Mouse (Mus musculus) limb, embryonic 13.5 days (tissue): ENCODE data around the gene Vmn1r158. TPM values are rescaled to one million over a fixed set of nuclear protein-coding genes. Genes with fewer than 3 reads are reported as not detected.
"Not testable (repeated sequence)": the region's sequence is repeated elsewhere in the genome, so short reads cannot be mapped to it uniquely, and the experiment has no call there.

Source experiments
- ATAC-seq: fragments of 200-750 bp; cut with Nextera tagmentation; 2 replicates; pipeline ENCODE4 v1.8.0; 2017; ENCODE audit warnings: low read depth, moderate number of reproducible peaks, moderate TSS enrichment; ENCODE audit not compliant: low FRiP score
- H3K27ac ChIP-seq: fragments of 300-500 bp; sonication (generic); 2 replicates; pipeline ENCODE4 v1.5.1; 2015; ENCODE audit warnings: inconsistent platforms, mild to moderate bottlenecking, moderate library complexity
- H3K27me3 ChIP-seq: fragments of 300-500 bp; sonication (generic); 2 replicates; pipeline ENCODE4 v1.6.1; 2015; ENCODE audit warnings: mild to moderate bottlenecking, inconsistent platforms
- H3K36me3 ChIP-seq: fragments of 300-500 bp; sonication (generic); 2 replicates; pipeline ENCODE4 v1.6.1; 2015; ENCODE audit warnings: inconsistent platforms, mild to moderate bottlenecking, moderate library complexity
- H3K4me1 ChIP-seq: fragments of 300-500 bp; sonication (generic); 2 replicates; pipeline ENCODE4 v1.6.1; 2015; ENCODE audit warnings: inconsistent platforms
- H3K4me2 ChIP-seq: fragments of 300-500 bp; sonication (generic); replicated peaks from 2 replicates; pipeline ENCODE4 v1.6.1; 2015; ENCODE audit warnings: inconsistent platforms, mild to moderate bottlenecking, moderate library complexity
- H3K4me3 ChIP-seq: fragments of 300-500 bp; sonication (generic); 2 replicates; pipeline ENCODE4 v1.5.1; 2015; ENCODE audit warnings: moderate library complexity, mild to moderate bottlenecking, inconsistent platforms
- H3K9ac ChIP-seq: fragments of 300-500 bp; sonication (generic); 2 replicates; pipeline ENCODE4 v1.6.1; 2015; ENCODE audit warnings: mild to moderate bottlenecking, inconsistent platforms
- H3K9me3 ChIP-seq: fragments of 300-500 bp; sonication (generic); 2 replicates; pipeline ENCODE4 v1.6.1; 2016; ENCODE audit warnings: inconsistent platforms
- WGBS: fragments of 180-500 bp; shearing (Covaris S2); methylation state at CpG from one replicate; pipeline ENCODE4 v1.1.7; 2015; 5-methylcytosine and 5-hydroxymethylcytosine counted together
- polyA plus RNA-seq: library from polyadenylated mRNA; unstranded; fragments of >200 nt; fragmentation: Nextera tagmentation; extraction: Ambion mirVana; gene quantifications from 2 replicates; pipeline ENCODE4 v1.2.1, GENCODE M21; 2015

The Vmn1r158 gene
- not detected in 2 replicates for polyA plus RNA-seq

DNA sequence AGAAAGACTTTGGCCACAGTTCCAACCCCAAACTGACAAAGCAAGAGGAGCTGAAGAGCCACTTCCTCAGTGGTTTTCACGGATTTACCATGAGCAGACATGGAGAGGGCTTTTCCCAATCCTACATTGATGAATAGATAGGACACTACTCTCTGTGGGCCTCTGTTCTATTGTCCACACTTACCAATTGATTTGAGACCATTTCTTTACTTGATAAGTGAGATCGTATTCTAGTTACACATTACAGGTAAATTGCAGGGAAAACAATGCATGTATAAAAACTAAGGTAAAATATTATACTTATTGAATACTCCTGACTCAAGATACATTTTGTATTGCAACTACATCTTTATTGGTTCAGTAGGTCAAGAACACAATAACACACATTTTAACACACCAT lies at the start of gene Vmn1r158:
Gene Vmn1r158 (minus strand): TSS at position 101 of the 400 bp plus-strand sequence.
- not testable (repeated sequence) for H3K27ac ChIP-seq, H3K4me2 ChIP-seq, H3K4me1 ChIP-seq, H3K27me3 ChIP-seq, ATAC-seq, H3K36me3 ChIP-seq, H3K9ac ChIP-seq, H3K4me3 ChIP-seq
- WGBS = 55% methylated on average over 2 of the region's 2 CpGs
- peaks cover 20% of the 10 kb centered on the region for H3K9me3 ChIP-seq

DNA sequence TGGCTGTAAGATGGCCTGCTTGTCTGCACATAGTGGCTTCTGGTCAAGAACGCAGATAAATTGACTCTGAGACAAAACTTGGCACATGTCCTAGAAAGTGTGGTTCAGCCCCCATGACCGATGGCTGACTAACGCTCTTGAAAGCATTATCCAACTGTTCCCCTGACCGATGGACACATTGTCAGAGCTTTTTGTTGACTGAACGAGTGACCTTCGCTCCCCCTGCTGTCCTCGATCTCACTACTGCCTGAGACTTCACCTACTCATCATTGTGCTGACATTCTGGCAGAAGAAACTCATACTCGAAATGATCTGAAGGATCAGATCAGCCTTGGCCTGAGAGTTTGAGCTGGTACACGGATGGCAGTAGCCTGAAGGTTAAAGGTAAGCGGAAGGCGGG lies 14.6 kb downstream of the Vmn1r158 start:
- not testable (repeated sequence) for H3K27me3 ChIP-seq, H3K9ac ChIP-seq, H3K27ac ChIP-seq, H3K9me3 ChIP-seq, H3K4me2 ChIP-seq, ATAC-seq, H3K36me3 ChIP-seq, H3K4me1 ChIP-seq, H3K4me3 ChIP-seq
- 86% methylated on average over 7 of the region's 11 CpGs for WGBS

DNA sequence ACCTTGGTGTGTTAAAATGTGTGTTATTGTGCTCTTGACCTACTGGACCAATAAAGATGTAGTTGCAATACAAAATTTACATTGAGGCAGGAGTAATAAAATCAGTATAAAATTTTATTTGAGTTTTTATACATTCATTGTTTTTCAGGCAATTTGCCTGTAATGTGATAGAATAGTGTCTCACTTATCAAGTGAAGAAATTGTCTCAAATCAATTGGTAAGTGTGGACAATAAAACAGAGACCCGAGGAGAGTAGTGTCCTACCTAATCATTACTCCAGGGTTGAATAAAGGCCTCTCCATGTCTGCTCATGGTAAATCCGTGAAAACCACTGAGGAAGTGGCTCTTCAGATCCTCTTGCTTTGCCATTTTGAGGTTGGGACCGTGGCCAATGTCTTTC lies 29.2 kb downstream of the Vmn1r158 start, which contains the start of gene Vmn1r157:
Gene Vmn1r157 (plus strand): TSS at position 301 of the 400 bp plus-strand sequence.
- not testable (repeated sequence) for H3K4me1 ChIP-seq, H3K4me3 ChIP-seq, H3K9ac ChIP-seq, H3K36me3 ChIP-seq, H3K27ac ChIP-seq, H3K27me3 ChIP-seq, H3K9me3 ChIP-seq, ATAC-seq, H3K4me2 ChIP-seq
- WGBS = 25% methylated on average over 2 of the region's 3 CpGs

Other genes with a start within 250 kb of the Vmn1r158 start
- not detected in 2 replicates for gene Gm4201, start 225.4 kb downstream of the Vmn1r158 start, polyA plus RNA-seq
- gene Gm4565, start 202.7 kb downstream of the Vmn1r158 start, polyA plus RNA-seq = not detected in 2 replicates
- not detected in 2 replicates for gene Vmn1r155, start 132.8 kb downstream of the Vmn1r158 start, polyA plus RNA-seq
- not detected in 2 replicates for gene Gm8693, start 98.5 kb downstream of the Vmn1r158 start, polyA plus RNA-seq
- gene Gm4567, start 71.1 kb downstream of the Vmn1r158 start, polyA plus RNA-seq = not detected in 2 replicates
- not detected in 2 replicates for gene Vmn1r157, start 29.1 kb downstream of the Vmn1r158 start, polyA plus RNA-seq
- gene Vmn1r159, start 52.8 kb upstream of the Vmn1r158 start, polyA plus RNA-seq = not detected in 2 replicates
- not detected in 2 replicates for gene Vmn1r160, start 80.4 kb upstream of the Vmn1r158 start, polyA plus RNA-seq
- gene Gm4214, start 193.9 kb upstream of the Vmn1r158 start, polyA plus RNA-seq = not detected in 2 replicates
- gene Gm4216, start 229.1 kb upstream of the Vmn1r158 start, polyA plus RNA-seq = not detected in 2 replicates